Mouse (Mus musculus) stomach, postnatal 0 days (tissue): ENCODE data around the gene Qtrt2. TPM values are rescaled to one million over a fixed set of nuclear protein-coding genes. Genes with fewer than 3 reads are reported as not detected.

ENCODE experiments used
- ATAC-seq: fragments of 200-750 bp; cut with Nextera tagmentation; 2 replicates; pipeline ENCODE4 v1.8.0; 2017; ENCODE audit not compliant: low FRiP score, low TSS enrichment
- DNase-seq: peaks from one replicate; pipeline ENCODE4 v3.0.0-alpha.2; 2016; ENCODE audit warnings: low spot score
- H3K27ac ChIP-seq: fragments of 300-500 bp; sonication (generic); replicated peaks from 2 replicates; pipeline ENCODE4 v1.5.1; 2014; ENCODE audit warnings: mild to moderate bottlenecking, control low read depth
- H3K27me3 ChIP-seq: fragments of 300-500 bp; sonication (generic); 2 replicates; pipeline ENCODE4 v1.6.1; 2014; ENCODE audit warnings: low read length; ENCODE audit not compliant: control insufficient read depth, insufficient read depth
- H3K36me3 ChIP-seq: fragments of 300-500 bp; sonication (generic); 2 replicates; pipeline ENCODE4 v1.6.1; 2014; ENCODE audit warnings: low read length, mixed read lengths; ENCODE audit not compliant: control insufficient read depth, insufficient read depth
- H3K4me1 ChIP-seq: fragments of 300-500 bp; sonication (generic); replicated peaks from 2 replicates; pipeline ENCODE4 v1.6.1; 2014; ENCODE audit warnings: antibody characterized with exemption; ENCODE audit not compliant: control insufficient read depth, insufficient read depth
- H3K4me2 ChIP-seq: fragments of 300-500 bp; sonication (generic); replicated peaks from 2 replicates; pipeline ENCODE4 v1.6.1; 2014; ENCODE audit warnings: low read depth, mild to moderate bottlenecking, control low read depth, moderate library complexity
- H3K4me3 ChIP-seq: fragments of 300-500 bp; sonication (generic); 2 replicates; pipeline ENCODE4 v1.5.1; 2014; ENCODE audit warnings: low read depth, low read length, control low read depth
- H3K9ac ChIP-seq: fragments of 300-500 bp; sonication (generic); 2 replicates; pipeline ENCODE4 v1.6.1; 2014; ENCODE audit warnings: mild to moderate bottlenecking, low read length, control low read depth, mixed read lengths
- H3K9me3 ChIP-seq: fragments of 300-500 bp; sonication (generic); 2 replicates; pipeline ENCODE4 v1.6.1; 2016; ENCODE audit warnings: low read length; ENCODE audit not compliant: control insufficient read depth
- CTCF ChIP-seq: IDR thresholded peaks from 2 replicates; pipeline ENCODE4 v1.5.1; 2016; ENCODE audit warnings: antibody characterized with exemption, low read depth, mild to moderate bottlenecking, moderate library complexity
- EP300 ChIP-seq: optimal IDR thresholded peaks from 2 replicates; pipeline ENCODE3; 2016; ENCODE audit warnings: antibody characterized with exemption
- WGBS: fragments of 180-500 bp; shearing (Covaris S2); extraction: QIAGEN DNeasy Blood & Tissue Kit; methylation state at CpG from one replicate; pipeline ENCODE4 v1.1.7; 2014; 5-methylcytosine and 5-hydroxymethylcytosine counted together
- polyA plus RNA-seq: library from polyadenylated mRNA; unstranded; fragments of >200 nt; fragmentation: Nextera tagmentation; extraction: Ambion mirVana; gene quantifications from 2 replicates; pipeline ENCODE4 v1.2.1, GENCODE M21; 2015

The Qtrt2 gene
- polyA plus RNA-seq, 1 experiment from 2014 or later, result 10.9 TPM

- no peak overlapping the region for H3K27ac ChIP-seq
These were observed 1.5 kb downstream of the Qtrt2 start for GRCm38 (mm10) chr16:43925001-43925558.

GRCm38 (mm10) chr16:43922630-43923029 is 4.0 kb downstream of the Qtrt2 start:
- no peak overlapping the region for H3K4me3 ChIP-seq
- no peak for TF ChIP-seq EP300
- TF ChIP-seq CTCF, result no peak
- H3K36me3 ChIP-seq, result no peaks in the 10 kb centered on the region
- H3K9me3 ChIP-seq, result no peaks in the 10 kb centered on the region
- no peaks in the 10 kb centered on the region for H3K4me1 ChIP-seq
- H3K4me2 ChIP-seq, result no peak overlapping the region
- 69% methylated on average over 3 of the region's 3 CpGs for WGBS
- no peak for DNase-seq
- H3K27ac ChIP-seq, result no peak overlapping the region
- no peaks in the 10 kb centered on the region for H3K27me3 ChIP-seq
- ATAC-seq, result no peak
- H3K9ac ChIP-seq, result no peak overlapping the region

More at GRCm38 (mm10) chr16:43925001-43925558, 1.5 kb downstream of the Qtrt2 start:
- H3K4me3 ChIP-seq, result no peak overlapping the region
- H3K4me2 ChIP-seq, result no peak overlapping the region
- no peak for TF ChIP-seq CTCF
- TF ChIP-seq EP300, result no peak
- DNase-seq (no peak), ATAC-seq (no peak)
- no peak overlapping the region for H3K9ac ChIP-seq
- H3K27me3 ChIP-seq, result no peaks in the 10 kb centered on the region
- no peaks in the 10 kb centered on the region for H3K36me3 ChIP-seq
- 46% methylated on average over 6 of the region's 6 CpGs for WGBS
- no peaks in the 10 kb centered on the region for H3K9me3 ChIP-seq
- H3K4me1 ChIP-seq, result no peaks in the 10 kb centered on the region

GRCm38 (mm10) chr16:43922024-43922423 is 4.6 kb downstream of the Qtrt2 start:
- Histone ChIP-seq H3K27ac (no peak overlapping the region), H3K36me3 (no peaks in the 10 kb centered on the region), H3K9ac (no peak overlapping the region), H3K4me1 (no peaks in the 10 kb centered on the region), H3K27me3 (no peaks in the 10 kb centered on the region), H3K4me2 (no peak overlapping the region), H3K9me3 (no peaks in the 10 kb centered on the region), H3K4me3 (no peak overlapping the region)
- DNase-seq, result no peak
- 74% methylated on average over 2 of the region's 2 CpGs for WGBS
- ATAC-seq, result no peak
- no peak for TF ChIP-seq EP300
- no peak for TF ChIP-seq CTCF

- Histone ChIP-seq H3K27ac (no peak overlapping the region), H3K4me3 (no peak overlapping the region), H3K9me3 (no peaks in the 10 kb centered on the region), H3K36me3 (no peaks in the 10 kb centered on the region), H3K9ac (no peak overlapping the region), H3K4me1 (no peaks in the 10 kb centered on the region), H3K27me3 (no peaks in the 10 kb centered on the region), H3K4me2 (no peak overlapping the region)
- TF ChIP-seq CTCF (0 out of 2 replicates have a peak, but pooled peaks have one; percentile 16), EP300 (no peak)
- DNase-seq, result peak; percentile 25
- 72% methylated on average over 3 of the region's 3 CpGs for WGBS
- ATAC-seq, result peak; percentile 61; the same call in 1 of the 2 replicates
These were observed 7.7 kb downstream of the Qtrt2 start for GRCm38 (mm10) chr16:43918867-43919266.

GRCm38 (mm10) chr16:43908881-43909280 is 17.7 kb downstream of the Qtrt2 start:
- no peaks in the 10 kb centered on the region for H3K9me3 ChIP-seq
- WGBS, result 87% methylated on average over 2 of the region's 2 CpGs
- no peaks in the 10 kb centered on the region for H3K4me1 ChIP-seq
- H3K4me2 ChIP-seq, result no peak overlapping the region
- H3K9ac ChIP-seq, result no peak overlapping the region
- H3K27me3 ChIP-seq, result no peaks in the 10 kb centered on the region
- no peak overlapping the region for H3K27ac ChIP-seq
- no peaks in the 10 kb centered on the region; the same call in 1 of the 2 replicates for H3K36me3 ChIP-seq
- ATAC-seq, result no peak
- TF ChIP-seq EP300 (no peak), CTCF (peak; percentile 53)
- H3K4me3 ChIP-seq, result no peak overlapping the region
- no peak for DNase-seq

- DNase-seq (no peak), ATAC-seq (no peak)
- no peaks in the 10 kb centered on the region for H3K9me3 ChIP-seq
- no peaks in the 10 kb centered on the region for H3K4me1 ChIP-seq
- H3K27ac ChIP-seq, result no peak overlapping the region
- no peaks in the 10 kb centered on the region for H3K27me3 ChIP-seq
- no peak for TF ChIP-seq EP300
- TF ChIP-seq CTCF, result no peak
- no peak overlapping the region for H3K4me3 ChIP-seq
- H3K4me2 ChIP-seq, result no peak overlapping the region
- H3K9ac ChIP-seq, result no peak overlapping the region
- H3K36me3 ChIP-seq, result no peaks in the 10 kb centered on the region
These were observed 26.0 kb downstream of the Qtrt2 start for GRCm38 (mm10) chr16:43900571-43900970.
